Mouse (Mus musculus) heart, adult 2 months (tissue): ENCODE data around the gene Art3. TPM values are rescaled to one million over a fixed set of nuclear protein-coding genes. Genes with fewer than 3 reads are reported as not detected.

Experiments used
- DNase-seq, 2 experiments: peaks; one replicate each; pipeline ENCODE4 v3.0.0; 2021
- H3K27ac ChIP-seq: fragments of 200-600 bp; 2 replicates; pipeline ENCODE4 v1.8.1; 2022
- H3K27me3 ChIP-seq: fragments of 200-500 bp; 2 replicates; pipeline ENCODE4 v1.6.1; 2012; ENCODE audit warnings: mild to moderate bottlenecking, low read length, inconsistent platforms, mixed read lengths; ENCODE audit not compliant: control insufficient read depth, insufficient read depth
- H3K36me3 ChIP-seq: fragments of 200-500 bp; 2 replicates; pipeline ENCODE4 v1.6.1; 2012; ENCODE audit warnings: low read length, inconsistent platforms; ENCODE audit not compliant: control insufficient read depth, insufficient read depth
- H3K4me1 ChIP-seq: fragments of 200-500 bp; 2 replicates; pipeline ENCODE4 v1.6.1; 2011; ENCODE audit warnings: low read length; ENCODE audit not compliant: control insufficient read depth, insufficient read depth
- H3K4me3 ChIP-seq: fragments of 200-600 bp; 2 replicates; pipeline ENCODE4 v1.8.1; 2022
- H3K79me2 ChIP-seq: fragments of 200-500 bp; replicated peaks from 2 replicates; pipeline ENCODE4 v1.6.1; 2012; ENCODE audit warnings: mild to moderate bottlenecking, inconsistent platforms, low read length, moderate library complexity, mixed read lengths; ENCODE audit not compliant: control insufficient read depth, insufficient read depth
- H3K9ac ChIP-seq: fragments of 200-500 bp; 2 replicates; pipeline ENCODE4 v1.6.1; 2012; ENCODE audit warnings: low read depth, mild to moderate bottlenecking, control low read depth, inconsistent platforms, low read length, mixed read lengths
- CTCF ChIP-seq: fragments of 200-600 bp; IDR thresholded peaks from 2 replicates; pipeline ENCODE4 v1.8.1; 2022; ENCODE audit warnings: antibody characterized with exemption, mild to moderate bottlenecking, moderate library complexity
- EP300 ChIP-seq: fragments of 200-500 bp; IDR thresholded peaks from 2 replicates; pipeline ENCODE4 v1.6.1; 2011; ENCODE audit warnings: low read depth, low read length, control low read depth; ENCODE audit not compliant: insufficient read depth
- POLR2A ChIP-seq: fragments of 200-500 bp; IDR thresholded peaks from 2 replicates; pipeline ENCODE4 v1.6.1; 2011; ENCODE audit warnings: mild to moderate bottlenecking, low read depth, low read length, control low read depth; ENCODE audit not compliant: insufficient read depth
- WGBS: fragments of 180-500 bp; shearing (Covaris S2); methylation state at CpG from one replicate; pipeline ENCODE4 v1.1.7; 2018; 5-methylcytosine and 5-hydroxymethylcytosine counted together
- intact Hi-C: fragments of 180-260 bp; cut with DNase I; formaldehyde crosslinking; loops from one replicate; pipeline ENCODE4 v1.15.1; 2025
- polyA plus RNA-seq: library from polyadenylated mRNA; depleted of rRNA; stranded (reverse); fragments of >200 nt; gene quantifications from 2 replicates; pipeline ENCODE4 v1.2.3, GENCODE M21; 2012
- total RNA-seq, 2 experiments: library from RNA; stranded (reverse); gene quantifications; 2 replicates each; pipeline ENCODE4 v1.2.3; 2021

Art3 gene
- total and polyA plus RNA-seq, 3 experiments, result 268 to 797 (median 622) TPM

DNA sequence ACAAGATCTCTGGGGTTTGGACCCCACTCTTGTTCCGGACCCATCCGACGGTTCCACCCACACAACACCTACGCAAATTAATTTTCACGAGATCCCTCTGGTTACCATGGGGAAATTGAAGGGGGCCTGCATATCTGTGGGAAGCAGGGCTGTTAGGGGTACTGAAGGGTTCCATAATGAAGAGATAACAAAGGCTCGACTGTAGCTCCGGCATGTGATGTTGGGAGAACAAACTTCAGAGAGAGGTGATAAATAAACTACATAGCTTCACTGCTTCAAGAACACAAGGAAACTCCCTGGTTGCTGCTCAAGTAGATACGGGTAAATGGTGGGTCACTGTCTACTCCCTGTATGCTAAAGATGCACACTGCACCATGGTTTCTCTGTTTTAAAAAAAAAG lies 106.9 kb downstream of the Art3 start:
- TF ChIP-seq EP300 (no peak), CTCF (no peak)
- DNase-seq, result no peak
- WGBS, result 82% methylated on average over 8 of the region's 8 CpGs
- Histone ChIP-seq H3K4me3 (no peak overlapping the region), H3K36me3 (no peaks in the 10 kb centered on the region; the same call in 1 of the 2 replicates), H3K27me3 (no peaks in the 10 kb centered on the region), H3K4me1 (peaks cover 2% of the 10 kb centered on the region; the same call in 1 of the 2 replicates), H3K9ac (no peak overlapping the region), H3K79me2 (peaks cover 3% of the 10 kb centered on the region; the same call in 1 of the 2 replicates), H3K27ac (no peak overlapping the region)
- intact Hi-C loops, result no loop called here

DNA sequence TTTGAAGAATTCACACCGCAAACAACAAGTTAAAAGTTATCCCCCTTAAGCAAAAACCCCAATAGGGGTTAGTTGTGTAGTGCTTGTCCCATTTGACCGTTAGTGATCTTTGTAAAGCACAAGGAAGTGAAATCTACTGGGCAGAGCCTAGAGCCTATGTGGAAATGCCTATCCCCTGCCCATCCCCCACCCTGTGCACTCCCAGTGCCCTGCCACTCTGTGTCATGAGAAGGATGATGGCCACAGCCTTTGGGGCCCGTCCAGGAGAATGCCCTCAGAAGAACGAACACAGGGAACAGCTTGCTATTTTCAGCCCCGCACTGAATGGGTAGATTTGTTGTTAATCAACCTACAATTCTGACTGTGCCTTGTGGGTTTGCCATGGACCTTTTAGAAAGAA lies 109.9 kb downstream of the Art3 start:
- peak overlapping the region; percentile 1; the same call in 1 of the 2 replicates for H3K27ac ChIP-seq
- no peaks in the 10 kb centered on the region for H3K4me1 ChIP-seq
- no peaks in the 10 kb centered on the region for H3K27me3 ChIP-seq
- peak; percentile 50 to 68 for DNase-seq
- no peaks in the 10 kb centered on the region; the same call in 1 of the 2 replicates for H3K36me3 ChIP-seq
- H3K79me2 ChIP-seq, result no peaks in the 10 kb centered on the region
- no peak overlapping the region for H3K9ac ChIP-seq
- WGBS, result 49% methylated on average over 5 of the region's 5 CpGs
- intact Hi-C loops, result no loop called here
- H3K4me3 ChIP-seq, result no peak overlapping the region
- TF ChIP-seq EP300 (0 out of 2 replicates have a peak, but pooled peaks have one; percentile 40), CTCF (no peak)

- Histone ChIP-seq H3K4me1 (no peaks in the 10 kb centered on the region), H3K36me3 (no peaks in the 10 kb centered on the region; the same call in 1 of the 2 replicates), H3K9ac (0 out of 2 replicates have a peak overlapping the region, but pooled peaks have one; percentile 8), H3K4me3 (no peak overlapping the region), H3K79me2 (no peaks in the 10 kb centered on the region), H3K27me3 (no peaks in the 10 kb centered on the region), H3K27ac (peak overlapping the region; percentile 15)
- 33% methylated on average over 7 of the region's 7 CpGs for WGBS
- TF ChIP-seq CTCF, result no peak
- TF ChIP-seq EP300, result no peak
- TF ChIP-seq POLR2A, result no peak
- intact Hi-C loops, result no loop called here
- peak in 1 of 2 experiments; percentile 11 for DNase-seq
These were observed 111.3 kb downstream of the Art3 start for GRCm38 (mm10) chr5:92442914-92443313.

DNA sequence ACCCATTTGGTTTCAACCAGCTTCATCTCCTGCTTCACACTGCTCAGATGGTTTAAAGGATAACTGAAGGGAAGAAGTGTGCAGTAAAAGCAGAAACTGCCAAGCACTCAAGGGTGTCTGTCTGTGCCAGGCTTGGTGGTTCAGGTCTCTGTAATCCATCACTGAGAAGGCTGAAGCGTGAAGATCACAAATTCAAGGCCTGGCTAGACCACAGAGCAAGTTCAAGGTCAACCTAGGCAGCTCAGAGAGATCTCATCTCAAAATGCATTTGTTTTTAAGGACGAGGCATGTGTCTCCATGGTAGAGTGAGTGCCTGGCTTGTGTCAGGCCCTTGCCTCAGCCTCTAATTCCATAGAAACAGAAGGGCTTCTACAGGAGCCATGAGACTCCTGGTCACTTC lies 113.4 kb downstream of the Art3 start:
- Histone ChIP-seq H3K36me3 (no peaks in the 10 kb centered on the region; the same call in 1 of the 2 replicates), H3K79me2 (no peaks in the 10 kb centered on the region), H3K4me3 (no peak overlapping the region), H3K27me3 (no peaks in the 10 kb centered on the region), H3K27ac (no peak overlapping the region), H3K9ac (no peak overlapping the region), H3K4me1 (no peaks in the 10 kb centered on the region)
- TF ChIP-seq POLR2A (no peak), CTCF (no peak), EP300 (no peak)
- intact Hi-C loops, result no loop called here
- no peak for DNase-seq
- 82% methylated on average over 2 of the region's 2 CpGs for WGBS

DNA sequence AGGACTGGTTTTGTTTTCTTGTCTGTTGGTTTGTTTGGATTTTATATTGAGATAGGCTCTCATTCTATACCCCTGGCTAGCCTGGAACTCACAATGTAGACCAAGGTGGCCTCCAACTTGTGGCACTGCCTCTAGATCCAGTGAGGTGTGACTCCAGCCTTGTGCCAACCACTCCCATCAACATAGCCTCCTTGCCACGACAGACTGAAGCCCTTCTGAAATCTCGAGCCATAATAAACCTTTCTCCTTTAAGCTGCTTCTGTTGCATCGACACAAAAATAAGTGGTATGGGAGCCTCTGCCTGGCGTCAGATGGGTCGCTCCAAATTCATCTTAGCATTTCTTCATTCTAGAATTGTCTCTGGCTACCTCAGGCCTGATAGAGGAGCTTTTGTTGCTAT lies 115.1 kb downstream of the Art3 start:
- no peaks in the 10 kb centered on the region for H3K27me3 ChIP-seq
- no peak overlapping the region for H3K9ac ChIP-seq
- intact Hi-C loops, result no loop called here
- no peak for DNase-seq
- H3K79me2 ChIP-seq, result no peaks in the 10 kb centered on the region
- WGBS, result 93% methylated on average over 5 of the region's 5 CpGs
- no peaks in the 10 kb centered on the region for H3K36me3 ChIP-seq
- TF ChIP-seq EP300 (no peak), CTCF (no peak), POLR2A (no peak)
- H3K4me3 ChIP-seq, result no peak overlapping the region
- no peak overlapping the region for H3K27ac ChIP-seq
- H3K4me1 ChIP-seq, result no peaks in the 10 kb centered on the region

DNA sequence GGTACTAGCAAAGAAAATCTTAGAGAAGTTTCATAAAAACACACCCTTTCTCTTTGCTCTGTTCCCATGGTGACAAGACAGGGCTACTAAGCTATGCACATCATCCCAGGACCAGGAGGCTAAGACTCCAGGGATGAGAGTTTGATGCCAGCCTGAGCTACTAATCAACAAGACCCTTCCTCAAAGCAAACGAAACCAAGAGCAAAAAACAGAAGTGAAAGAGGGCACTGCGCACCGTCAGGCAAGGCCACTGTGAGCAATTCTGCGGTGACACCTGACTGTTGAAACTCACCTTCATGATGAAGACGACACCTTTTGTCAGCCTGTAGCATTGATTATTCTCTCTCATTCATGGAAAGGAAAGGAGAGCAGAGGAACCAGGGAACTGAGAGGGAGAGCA lies 121.2 kb downstream of the Art3 start:
- WGBS, result 91% methylated on average over 5 of the region's 5 CpGs
- DNase-seq, result no peak
- intact Hi-C loops, result no loop called here

More for the DNA sequence above, 121.2 kb downstream of the Art3 start:
- no peak overlapping the region for H3K4me3 ChIP-seq
- H3K4me1 ChIP-seq, result no peaks in the 10 kb centered on the region
- H3K27me3 ChIP-seq, result no peaks in the 10 kb centered on the region
- H3K79me2 ChIP-seq, result no peaks in the 10 kb centered on the region
- no peak overlapping the region for H3K9ac ChIP-seq
- H3K27ac ChIP-seq, result no peak overlapping the region
- no peaks in the 10 kb centered on the region for H3K36me3 ChIP-seq
- TF ChIP-seq EP300 (no peak), CTCF (no peak), POLR2A (no peak)
